Mouse (Mus musculus) liver, adult 2 months (tissue): ENCODE data around the gene Gm20388.

Experiments
- CTCF ChIP-seq: fragments of 200-500 bp; IDR thresholded peaks from 2 replicates; pipeline ENCODE4 v1.5.1; 2011; ENCODE audit warnings: low read depth, low read length, control low read depth
- POLR2A ChIP-seq: fragments of 200-500 bp; IDR thresholded peaks from 2 replicates; pipeline ENCODE4 v1.6.1; 2011; ENCODE audit warnings: low read length, control low read depth; ENCODE audit not compliant: insufficient read depth; ENCODE audit errors: extremely low read depth

GRCm38 (mm10) chr8:124307700-124308099 lies 4397.1 kb downstream of the Gm20388 start:
- no peak for TF ChIP-seq CTCF
- no peak for TF ChIP-seq POLR2A
